Mouse (Mus musculus): ENCODE measurements at regions not wholly inside any gene's neighbourhood (a gene's known extent, or its start where the extent isn't known, plus 50 kb on each side); places are given as distances from the start of the nearest gene placed in this dataset.

- ATAC-seq = peak; percentile 33; the same call in 1 of the 2 replicates
- Histone ChIP-seq H3K4me3 (replicated peaks; ENCODE audit: low read length) (no peak overlapping the region), H3K9me3 (ENCODE audit: control insufficient read depth, low read length) (no peaks in the 10 kb centered on the region), H3K27me3 (replicated peaks; ENCODE audit: control insufficient read depth, insufficient read depth, low read length) (no peaks in the 10 kb centered on the region), H3K4me1 (replicated peaks; ENCODE audit: control insufficient read depth, insufficient read depth, low read length) (peaks cover 2% of the 10 kb centered on the region; the same call in 1 of the 2 replicates), H3K4me2 (ENCODE audit: low read length) (no peak overlapping the region), H3K36me3 (ENCODE audit: control insufficient read depth, insufficient read depth) (no peaks in the 10 kb centered on the region), H3K27ac (ENCODE audit: low read length) (no peak overlapping the region), H3K9ac (replicated peaks; ENCODE audit: low read depth, low read length) (no peak overlapping the region)
- 35% methylated on average over 7 of the region's 7 CpGs for WGBS
Measured at GRCm38 (mm10) chr13:99724245-99724644, 176.6 kb downstream of the Cartpt start.

- H3K4me3 ChIP-seq (replicated peaks; ENCODE audit: low read length) = no peak overlapping the region
- no peak overlapping the region for H3K27ac ChIP-seq (ENCODE audit: low read length)
- no peak overlapping the region for H3K9ac ChIP-seq (replicated peaks; ENCODE audit: low read depth, low read length)
- no peaks in the 10 kb centered on the region for H3K36me3 ChIP-seq (ENCODE audit: control insufficient read depth, insufficient read depth)
- H3K4me2 ChIP-seq (ENCODE audit: low read length) = no peak overlapping the region
- H3K27me3 ChIP-seq (replicated peaks; ENCODE audit: control insufficient read depth, insufficient read depth, low read length) = no peaks in the 10 kb centered on the region
- H3K9me3 ChIP-seq (ENCODE audit: control insufficient read depth, low read length) = no peaks in the 10 kb centered on the region
- peaks cover 2% of the 10 kb centered on the region; the same call in 1 of the 2 replicates for H3K4me1 ChIP-seq (replicated peaks; ENCODE audit: control insufficient read depth, insufficient read depth, low read length)
- 28% methylated on average over 5 of the region's 5 CpGs for WGBS
- ATAC-seq = 0 out of 2 replicates have a peak, but pooled peaks have one; percentile 6
Measured at GRCm38 (mm10) chr13:99723237-99723981, 177.5 kb downstream of the Cartpt start.

- ATAC-seq = no peak
- no peak overlapping the region for H3K27ac ChIP-seq (ENCODE audit: low read length)
- WGBS = 91% methylated on average over 3 of the region's 3 CpGs
- H3K9me3 ChIP-seq (ENCODE audit: control insufficient read depth, low read length) = no peaks in the 10 kb centered on the region
- H3K4me1 ChIP-seq (replicated peaks; ENCODE audit: control insufficient read depth, insufficient read depth, low read length) = peaks cover 2% of the 10 kb centered on the region; the same call in 1 of the 2 replicates
- H3K4me2 ChIP-seq (ENCODE audit: low read length) = no peak overlapping the region
- no peak overlapping the region for H3K9ac ChIP-seq (replicated peaks; ENCODE audit: low read depth, low read length)
- H3K4me3 ChIP-seq (replicated peaks; ENCODE audit: low read length) = no peak overlapping the region
- H3K27me3 ChIP-seq (replicated peaks; ENCODE audit: control insufficient read depth, insufficient read depth, low read length) = no peaks in the 10 kb centered on the region
- H3K36me3 ChIP-seq (ENCODE audit: control insufficient read depth, insufficient read depth) = no peaks in the 10 kb centered on the region
Measured at GRCm38 (mm10) chr13:99720566-99720965, 180.3 kb downstream of the Cartpt start.

- H3K9ac ChIP-seq (replicated peaks; ENCODE audit: low read depth, low read length) = no peak overlapping the region
- H3K27ac ChIP-seq (ENCODE audit: low read length) = no peak overlapping the region
- no peaks in the 10 kb centered on the region; the same call in 1 of the 2 replicates for H3K4me1 ChIP-seq (replicated peaks; ENCODE audit: control insufficient read depth, insufficient read depth, low read length)
- H3K27me3 ChIP-seq (replicated peaks; ENCODE audit: control insufficient read depth, insufficient read depth, low read length) = no peaks in the 10 kb centered on the region
- no peak for ATAC-seq
- H3K4me3 ChIP-seq (replicated peaks; ENCODE audit: low read length) = no peak overlapping the region
- no peaks in the 10 kb centered on the region for H3K9me3 ChIP-seq (ENCODE audit: control insufficient read depth, low read length)
- H3K4me2 ChIP-seq (ENCODE audit: low read length) = no peak overlapping the region
- 35% methylated on average over 3 of the region's 3 CpGs for WGBS
- no peaks in the 10 kb centered on the region for H3K36me3 ChIP-seq (ENCODE audit: control insufficient read depth, insufficient read depth)
Measured at GRCm38 (mm10) chr13:99696559-99696890, 180.2 kb upstream of the Map1b start.

GRCm38 (mm10) chr13:99695874-99696558, 179.7 kb upstream of the Map1b start:
- Histone ChIP-seq H3K4me1 (replicated peaks; ENCODE audit: control insufficient read depth, insufficient read depth, low read length) (no peaks in the 10 kb centered on the region; the same call in 1 of the 2 replicates), H3K9ac (replicated peaks; ENCODE audit: low read depth, low read length) (no peak overlapping the region), H3K27ac (ENCODE audit: low read length) (no peak overlapping the region), H3K27me3 (replicated peaks; ENCODE audit: control insufficient read depth, insufficient read depth, low read length) (no peaks in the 10 kb centered on the region), H3K36me3 (ENCODE audit: control insufficient read depth, insufficient read depth) (no peaks in the 10 kb centered on the region), H3K4me2 (ENCODE audit: low read length) (no peak overlapping the region), H3K9me3 (ENCODE audit: control insufficient read depth, low read length) (no peaks in the 10 kb centered on the region), H3K4me3 (replicated peaks; ENCODE audit: low read length) (no peak overlapping the region)
- 55% methylated on average over 7 of the region's 7 CpGs for WGBS
- peak; percentile 28; the same call in 1 of the 2 replicates for ATAC-seq

GRCm38 (mm10) chr13:99679934-99680333, 163.6 kb upstream of the Map1b start:
- ATAC-seq = no peak
- Histone ChIP-seq H3K27ac (ENCODE audit: low read length) (no peak overlapping the region), H3K4me2 (ENCODE audit: low read length) (no peak overlapping the region), H3K9me3 (ENCODE audit: control insufficient read depth, low read length) (0 out of 2 replicates have a peak, but pooled peaks cover 4% of the 10 kb centered on the region), H3K4me3 (replicated peaks; ENCODE audit: low read length) (no peak overlapping the region), H3K36me3 (ENCODE audit: control insufficient read depth, insufficient read depth) (no peaks in the 10 kb centered on the region), H3K9ac (replicated peaks; ENCODE audit: low read depth, low read length) (no peak overlapping the region), H3K4me1 (replicated peaks; ENCODE audit: control insufficient read depth, insufficient read depth, low read length) (peaks cover 21% of the 10 kb centered on the region), H3K27me3 (replicated peaks; ENCODE audit: control insufficient read depth, insufficient read depth, low read length) (no peaks in the 10 kb centered on the region)
- 93% methylated on average over 3 of the region's 3 CpGs for WGBS

- Histone ChIP-seq H3K27me3 (replicated peaks; ENCODE audit: control insufficient read depth, insufficient read depth, low read length) (no peaks in the 10 kb centered on the region), H3K4me2 (ENCODE audit: low read length) (no peak overlapping the region), H3K27ac (ENCODE audit: low read length) (no peak overlapping the region), H3K9me3 (ENCODE audit: control insufficient read depth, low read length) (0 out of 2 replicates have a peak, but pooled peaks cover 4% of the 10 kb centered on the region), H3K4me1 (replicated peaks; ENCODE audit: control insufficient read depth, insufficient read depth, low read length) (peaks cover 21% of the 10 kb centered on the region), H3K9ac (replicated peaks; ENCODE audit: low read depth, low read length) (no peak overlapping the region), H3K36me3 (ENCODE audit: control insufficient read depth, insufficient read depth) (no peaks in the 10 kb centered on the region), H3K4me3 (replicated peaks; ENCODE audit: low read length) (no peak overlapping the region)
- ATAC-seq = no peak
- 27% methylated on average over 2 of the region's 2 CpGs for WGBS
Measured at GRCm38 (mm10) chr13:99679430-99679829, 163.1 kb upstream of the Map1b start.

- 0 out of 2 replicates have a peak overlapping the region, but pooled peaks have one; percentile 33 for H3K27ac ChIP-seq (ENCODE audit: low read length)
- H3K9me3 ChIP-seq (ENCODE audit: control insufficient read depth, low read length) = 0 out of 2 replicates have a peak, but pooled peaks cover 4% of the 10 kb centered on the region
- H3K4me2 ChIP-seq (ENCODE audit: low read length) = no peak overlapping the region; the same call in 1 of the 2 replicates
- H3K27me3 ChIP-seq (replicated peaks; ENCODE audit: control insufficient read depth, insufficient read depth, low read length) = no peaks in the 10 kb centered on the region
- H3K9ac ChIP-seq (replicated peaks; ENCODE audit: low read depth, low read length) = no peak overlapping the region
- ATAC-seq = peak; percentile 88
- no peaks in the 10 kb centered on the region for H3K36me3 ChIP-seq (ENCODE audit: control insufficient read depth, insufficient read depth)
- H3K4me1 ChIP-seq (replicated peaks; ENCODE audit: control insufficient read depth, insufficient read depth, low read length) = peaks cover 24% of the 10 kb centered on the region
- 0% methylated on average over 1 of the region's 1 CpGs for WGBS
- no peak overlapping the region for H3K4me3 ChIP-seq (replicated peaks; ENCODE audit: low read length)
Measured at GRCm38 (mm10) chr13:99676393-99676792, 160.1 kb upstream of the Map1b start.

- no peak overlapping the region for H3K9ac ChIP-seq (replicated peaks; ENCODE audit: low read depth, low read length)
- H3K9me3 ChIP-seq (ENCODE audit: control insufficient read depth, low read length) = 0 out of 2 replicates have a peak, but pooled peaks cover 4% of the 10 kb centered on the region
- peak; percentile 76 for ATAC-seq
- H3K4me2 ChIP-seq (ENCODE audit: low read length) = no peak overlapping the region; the same call in 1 of the 2 replicates
- 0 out of 2 replicates have a peak overlapping the region, but pooled peaks have one; percentile 33 for H3K27ac ChIP-seq (ENCODE audit: low read length)
- H3K36me3 ChIP-seq (ENCODE audit: control insufficient read depth, insufficient read depth) = no peaks in the 10 kb centered on the region
- H3K4me3 ChIP-seq (replicated peaks; ENCODE audit: low read length) = no peak overlapping the region
- 37% methylated on average over 5 of the region's 5 CpGs for WGBS
- peaks cover 24% of the 10 kb centered on the region for H3K4me1 ChIP-seq (replicated peaks; ENCODE audit: control insufficient read depth, insufficient read depth, low read length)
- no peaks in the 10 kb centered on the region for H3K27me3 ChIP-seq (replicated peaks; ENCODE audit: control insufficient read depth, insufficient read depth, low read length)
Measured at GRCm38 (mm10) chr13:99675951-99676350, 159.6 kb upstream of the Map1b start.

All from forebrain, embryonic 16.5 days (tissue).